Mouse (Mus musculus) embryonic facial prominence, embryonic 14.5 days (tissue): ENCODE measurements around the gene Hrnr. TPM values are rescaled to one million over a fixed set of nuclear protein-coding genes. Genes with fewer than 3 reads are reported as not detected.
A peak's percentile ranks its signal among the peaks of the same experiment; 100 is the strongest.

Source experiments
- ATAC-seq: fragments of 200-750 bp; cut with Nextera tagmentation; 2 replicates; pipeline ENCODE4 v1.8.0; 2017; ENCODE audit warnings: low read depth, moderate number of reproducible peaks, moderate TSS enrichment
- DNase-seq: peaks from one replicate; pipeline ENCODE4 v3.0.0-alpha.2; 2015; ENCODE audit warnings: low spot score
- H3K27ac ChIP-seq: fragments of 300-500 bp; sonication (generic); replicated peaks from 2 replicates; pipeline ENCODE4 v1.5.1; 2014; ENCODE audit warnings: low read depth, mild to moderate bottlenecking, low read length, moderate library complexity
- H3K27me3 ChIP-seq: fragments of 300-500 bp; sonication (generic); replicated peaks from 2 replicates; pipeline ENCODE4 v1.6.1; 2014; ENCODE audit warnings: low read length; ENCODE audit not compliant: control insufficient read depth, insufficient read depth
- H3K36me3 ChIP-seq: fragments of 300-500 bp; sonication (generic); 2 replicates; pipeline ENCODE4 v1.6.1; 2014; ENCODE audit warnings: low read length, mixed read lengths; ENCODE audit not compliant: control insufficient read depth, insufficient read depth
- H3K4me1 ChIP-seq: fragments of 300-500 bp; sonication (generic); 2 replicates; pipeline ENCODE4 v1.6.1; 2014; ENCODE audit warnings: antibody characterized with exemption, low read length; ENCODE audit not compliant: control insufficient read depth, insufficient read depth
- H3K4me2 ChIP-seq: fragments of 300-500 bp; sonication (generic); 2 replicates; pipeline ENCODE4 v1.6.1; 2014; ENCODE audit warnings: low read depth, mild to moderate bottlenecking, low read length, moderate library complexity, mixed read lengths
- H3K4me3 ChIP-seq: fragments of 300-500 bp; sonication (generic); 2 replicates; pipeline ENCODE4 v1.5.1; 2014; ENCODE audit warnings: low read depth, mild to moderate bottlenecking, low read length
- H3K9ac ChIP-seq: fragments of 300-500 bp; sonication (generic); 2 replicates; pipeline ENCODE4 v1.6.1; 2014; ENCODE audit warnings: low read depth, mild to moderate bottlenecking, low read length, moderate library complexity, mixed read lengths
- H3K9me3 ChIP-seq: fragments of 300-500 bp; sonication (generic); 2 replicates; pipeline ENCODE4 v1.6.1; 2016; ENCODE audit warnings: low read length; ENCODE audit not compliant: control insufficient read depth
- WGBS: fragments of 180-500 bp; shearing (Covaris S2); extraction: QIAGEN DNeasy Blood & Tissue Kit; methylation state at CpG from one replicate; pipeline ENCODE4 v1.1.7; 2014; 5-methylcytosine and 5-hydroxymethylcytosine counted together
- polyA plus RNA-seq: library from polyadenylated mRNA; unstranded; fragments of >200 nt; fragmentation: Nextera tagmentation; extraction: Ambion mirVana; gene quantifications from 2 replicates; pipeline ENCODE4 v1.2.1, GENCODE M21; 2014

Gene Hrnr
- polyA plus RNA-seq, 1 experiment from 2014 or later: 6.5 TPM

DNA sequence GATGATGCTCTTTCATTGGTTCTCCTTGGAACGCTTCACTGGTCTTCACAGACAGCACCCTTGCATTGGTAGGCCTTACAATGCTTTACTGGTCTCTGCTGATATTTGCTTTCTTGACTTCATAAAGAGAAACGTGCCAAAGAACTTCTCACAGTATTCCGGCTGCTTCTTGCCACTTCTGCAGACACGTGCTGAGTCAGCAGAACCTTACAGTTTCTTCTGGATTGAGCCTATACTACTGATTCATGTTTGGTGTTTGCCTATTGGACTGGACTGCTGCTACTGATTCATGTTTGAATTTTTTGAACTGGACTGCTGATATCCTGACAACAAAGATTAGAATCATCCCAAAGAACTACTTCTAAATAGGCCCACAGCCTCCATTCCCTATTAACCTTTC, 20.5 kb downstream of the Hrnr start:
- no peak overlapping the region for H3K4me3 ChIP-seq
- H3K4me2 ChIP-seq: no peak overlapping the region
- H3K9me3 ChIP-seq: no peaks in the 10 kb centered on the region
- no peak overlapping the region for H3K27ac ChIP-seq
- ATAC-seq (no peak), DNase-seq (no peak)
- H3K27me3 ChIP-seq: no peaks in the 10 kb centered on the region
- 88% methylated on average over 4 of the region's 4 CpGs for WGBS
- H3K9ac ChIP-seq: no peak overlapping the region
- no peaks in the 10 kb centered on the region for H3K36me3 ChIP-seq
- H3K4me1 ChIP-seq: no peaks in the 10 kb centered on the region

DNA sequence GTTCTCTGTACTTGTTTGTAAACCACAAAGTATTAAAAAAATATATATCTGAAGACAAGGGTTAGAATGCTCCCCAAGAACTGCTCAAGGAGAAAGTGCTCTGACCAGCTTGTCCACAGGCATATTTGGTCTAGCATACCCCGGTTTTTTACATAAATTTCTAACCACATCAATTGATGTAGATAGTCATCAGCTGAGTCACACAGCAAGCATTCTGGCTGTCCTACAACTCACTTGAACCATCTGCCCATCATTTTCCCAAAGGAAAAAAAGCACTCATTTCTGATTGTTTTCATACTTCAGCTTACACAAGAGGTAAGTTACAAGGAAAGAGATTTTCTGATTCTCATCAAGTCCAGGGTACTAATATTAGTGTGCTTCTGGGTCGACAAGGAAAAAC, 27.3 kb downstream of the Hrnr start:
- DNase-seq (no peak), ATAC-seq (no peak)

GRCm38 (mm10) chr3:93360045-93360444, 40.5 kb downstream of the Hrnr start:
- peak; percentile 33 for DNase-seq
- no peak overlapping the region for H3K4me2 ChIP-seq
- ATAC-seq: no peak
- 15% methylated on average over 7 of the region's 7 CpGs for WGBS
- no peak overlapping the region for H3K4me3 ChIP-seq
- no peak overlapping the region for H3K9ac ChIP-seq
- H3K36me3 ChIP-seq: no peaks in the 10 kb centered on the region
- no peak overlapping the region for H3K27ac ChIP-seq
- H3K9me3 ChIP-seq: no peaks in the 10 kb centered on the region
- H3K27me3 ChIP-seq: no peaks in the 10 kb centered on the region
- no peaks in the 10 kb centered on the region for H3K4me1 ChIP-seq

More for the DNA sequence above, 27.3 kb downstream of the Hrnr start:
- H3K4me2 ChIP-seq: no peak overlapping the region
- no peak overlapping the region for H3K9ac ChIP-seq
- 61% methylated on average over 2 of the region's 2 CpGs for WGBS
- H3K4me1 ChIP-seq: no peaks in the 10 kb centered on the region
- no peaks in the 10 kb centered on the region for H3K27me3 ChIP-seq
- H3K27ac ChIP-seq: no peak overlapping the region
- no peaks in the 10 kb centered on the region for H3K36me3 ChIP-seq
- H3K4me3 ChIP-seq: no peak overlapping the region
- no peaks in the 10 kb centered on the region for H3K9me3 ChIP-seq

- DNase-seq: peak; percentile 79
- peak overlapping the region; percentile 38 for H3K4me2 ChIP-seq
- WGBS: 10% methylated on average over 10 of the region's 10 CpGs
Measured at GRCm38 (mm10) chr3:93361933-93362574, 42.5 kb downstream of the Hrnr start.

GRCm38 (mm10) chr3:93366966-93367575, 47.5 kb downstream of the Hrnr start:
- peak; percentile 82 for DNase-seq
- H3K27me3 ChIP-seq: no peaks in the 10 kb centered on the region

More at GRCm38 (mm10) chr3:93361933-93362574, 42.5 kb downstream of the Hrnr start:
- Histone ChIP-seq H3K9me3 (no peaks in the 10 kb centered on the region), H3K27me3 (no peaks in the 10 kb centered on the region), H3K4me3 (no peak overlapping the region), H3K27ac (no peak overlapping the region), H3K4me1 (no peaks in the 10 kb centered on the region), H3K36me3 (no peaks in the 10 kb centered on the region), H3K9ac (no peak overlapping the region)
- peak; percentile 88 for ATAC-seq

DNA sequence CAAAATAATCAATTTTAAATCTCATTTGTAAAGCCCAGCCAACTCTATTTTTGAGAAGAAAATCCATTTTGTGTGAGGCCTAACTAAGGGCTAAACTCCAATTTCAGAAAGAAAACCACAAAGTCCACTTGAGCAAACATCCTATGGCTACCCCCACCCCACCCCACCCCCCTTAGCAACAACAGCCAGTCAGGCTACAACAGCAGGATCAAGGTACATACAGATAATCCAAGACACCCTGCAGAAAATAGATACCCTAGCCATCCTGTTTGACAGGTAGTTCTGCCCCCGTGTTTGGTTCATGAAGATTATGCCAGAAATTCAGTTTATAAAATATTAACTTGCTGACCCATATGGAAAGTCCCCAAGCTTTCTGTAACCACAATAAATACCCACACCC, 48.6 kb downstream of the Hrnr start:
- DNase-seq (no peak), ATAC-seq (no peak)
- H3K27ac ChIP-seq: no peak overlapping the region
- H3K9me3 ChIP-seq: no peaks in the 10 kb centered on the region
- no peaks in the 10 kb centered on the region for H3K27me3 ChIP-seq
- no peaks in the 10 kb centered on the region for H3K4me1 ChIP-seq
- no peak overlapping the region for H3K4me3 ChIP-seq
- H3K9ac ChIP-seq: no peak overlapping the region
- H3K4me2 ChIP-seq: no peak overlapping the region
- WGBS: 56% methylated on average over 1 of the region's 1 CpGs
- no peaks in the 10 kb centered on the region for H3K36me3 ChIP-seq

More at GRCm38 (mm10) chr3:93366966-93367575, 47.5 kb downstream of the Hrnr start:
- Histone ChIP-seq H3K36me3 (no peaks in the 10 kb centered on the region), H3K4me3 (no peak overlapping the region), H3K4me2 (no peak overlapping the region), H3K27ac (no peak overlapping the region; the same call in 1 of the 2 replicates), H3K9me3 (no peaks in the 10 kb centered on the region), H3K4me1 (no peaks in the 10 kb centered on the region), H3K9ac (no peak overlapping the region)
- 47% methylated on average over 3 of the region's 3 CpGs for WGBS
- peak; percentile 76; the same call in 1 of the 2 replicates for ATAC-seq

DNA sequence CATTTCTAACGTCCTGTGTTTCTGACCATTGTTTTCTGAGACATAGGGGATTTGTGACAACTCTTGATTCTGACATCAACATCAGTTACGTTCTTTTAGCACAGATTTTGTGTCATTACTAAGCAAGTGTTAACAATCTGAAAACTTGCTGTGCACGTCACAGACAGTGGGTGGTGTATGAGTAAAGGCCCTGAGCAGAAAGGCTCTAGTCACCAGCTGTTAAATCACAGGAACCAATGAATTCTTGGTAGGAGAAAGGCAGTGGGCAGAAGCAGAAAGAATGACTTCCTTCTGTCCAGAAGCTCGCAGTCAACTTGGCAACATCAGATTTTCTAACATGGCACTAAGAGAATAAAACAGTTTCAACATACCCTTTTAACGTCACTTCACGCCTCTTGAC, 53.9 kb downstream of the Hrnr start:
- Histone ChIP-seq H3K4me1 (no peaks in the 10 kb centered on the region), H3K9ac (no peak overlapping the region), H3K9me3 (no peaks in the 10 kb centered on the region), H3K27me3 (no peaks in the 10 kb centered on the region), H3K4me3 (no peak overlapping the region), H3K27ac (no peak overlapping the region), H3K36me3 (no peaks in the 10 kb centered on the region), H3K4me2 (no peak overlapping the region)
- WGBS: 78% methylated on average over 6 of the region's 6 CpGs
- no peak for ATAC-seq
- no peak for DNase-seq

DNA sequence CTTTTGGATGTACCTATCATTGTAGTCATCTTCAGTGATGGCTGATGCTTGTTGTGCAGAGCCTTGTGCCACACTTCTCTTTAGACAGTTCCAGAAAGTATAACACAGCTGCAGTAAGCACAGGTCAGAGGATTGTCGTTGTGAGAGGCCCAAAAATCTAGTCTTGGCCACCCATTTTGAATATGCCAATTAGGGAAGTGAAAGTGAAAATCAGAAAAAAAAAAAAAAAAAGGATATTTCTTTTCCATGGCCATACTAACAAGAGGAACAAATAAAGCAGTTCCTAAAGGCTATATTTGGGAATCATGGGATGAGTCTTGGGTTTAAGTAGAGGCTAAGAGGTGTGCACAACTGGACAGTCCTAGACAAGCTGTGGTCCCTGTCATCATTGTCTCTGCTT, 55.6 kb downstream of the Hrnr start:
- Histone ChIP-seq H3K4me1 (no peaks in the 10 kb centered on the region), H3K9me3 (no peaks in the 10 kb centered on the region), H3K36me3 (no peaks in the 10 kb centered on the region), H3K4me2 (no peak overlapping the region), H3K27ac (no peak overlapping the region), H3K27me3 (no peaks in the 10 kb centered on the region), H3K4me3 (no peak overlapping the region), H3K9ac (no peak overlapping the region)
- DNase-seq (no peak), ATAC-seq (no peak)
- WGBS: 65% methylated on average over 1 of the region's 1 CpGs

DNA sequence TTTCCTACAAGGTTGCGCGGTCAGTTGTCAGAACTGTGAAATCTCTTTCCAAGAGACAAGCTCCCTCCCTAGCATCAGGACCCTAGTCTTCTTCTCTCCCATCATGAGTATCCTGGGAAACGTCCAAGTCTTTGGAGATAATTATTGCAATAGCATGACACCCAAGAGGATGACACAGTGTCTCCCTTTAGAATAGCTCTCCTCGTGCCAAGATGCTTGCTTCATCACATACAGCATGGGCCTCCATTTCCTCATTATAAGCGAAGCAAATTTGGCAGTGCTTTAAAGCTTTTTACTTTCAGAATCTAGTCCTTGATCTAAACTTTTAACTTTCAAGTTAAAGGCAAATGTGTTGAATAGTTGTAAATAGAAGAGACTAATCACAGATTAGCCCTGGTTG, 56.1 kb downstream of the Hrnr start:
- Histone ChIP-seq H3K9ac (no peak overlapping the region), H3K4me3 (no peak overlapping the region), H3K9me3 (no peaks in the 10 kb centered on the region), H3K4me2 (no peak overlapping the region), H3K36me3 (no peaks in the 10 kb centered on the region), H3K4me1 (no peaks in the 10 kb centered on the region), H3K27ac (no peak overlapping the region), H3K27me3 (no peaks in the 10 kb centered on the region)
- WGBS: 77% methylated on average over 5 of the region's 5 CpGs
- DNase-seq (no peak), ATAC-seq (no peak)
